Mouse (Mus musculus) olfactory bulb, adult 2 months (tissue): ENCODE results near the gene Spata5.

Source experiments
- CTCF ChIP-seq: fragments of 200-500 bp; IDR thresholded peaks from 2 replicates; pipeline ENCODE4 v1.5.1; 2012; ENCODE audit warnings: low read depth, mild to moderate bottlenecking, low read length, moderate library complexity; ENCODE audit not compliant: insufficient read depth
- POLR2A ChIP-seq: fragments of 200-500 bp; IDR thresholded peaks from 2 replicates; pipeline ENCODE4 v1.6.1; 2012; ENCODE audit warnings: mild to moderate bottlenecking, low read depth, low read length, moderate library complexity; ENCODE audit not compliant: insufficient read depth

- no peak for TF ChIP-seq CTCF
- no peak for TF ChIP-seq POLR2A
These were observed 41.8 kb upstream of the Spata5 start for GRCm38 (mm10) chr3:37377926-37378325.
